Mouse (Mus musculus) urinary bladder, postnatal 36 days (tissue): ENCODE data around the gene Efl1.

Experiments used
- DNase-seq, 2 experiments: peaks; one replicate each; pipeline ENCODE4 v3.0.0; 2022; ENCODE audit warnings: low spot score in 2 of 2, mixed read lengths in 1 of 2

Gene Efl1

GRCm38 (mm10) chr7:82648353-82649080 lies at the start of gene Efl1, which contains the start of gene Saxo2:
Gene Efl1 (plus strand): TSS chr7:82648614.
Gene Saxo2 (minus strand): TSS chr7:82648528.
- peak; percentile 90 to 94 for DNase-seq

- DNase-seq: no peak
Measured at GRCm38 (mm10) chr7:82602008-82602407, 46.4 kb upstream of the Efl1 start.

- DNase-seq: no peak
Measured at GRCm38 (mm10) chr7:82605425-82605824, 43.0 kb upstream of the Efl1 start.

- DNase-seq: no peak
Measured at GRCm38 (mm10) chr7:82609629-82610028, 38.8 kb upstream of the Efl1 start.

- no peak for DNase-seq
Measured at GRCm38 (mm10) chr7:82625342-82625741, 23.1 kb upstream of the Efl1 start.

GRCm38 (mm10) chr7:82647183-82647582 lies 1.2 kb upstream of the Efl1 start:
- no peak for DNase-seq

GRCm38 (mm10) chr7:82647909-82648308 lies 505 bp upstream of the Efl1 start:
- DNase-seq: no peak

- DNase-seq: peak in 1 of 2 experiments; percentile 1
Measured at GRCm38 (mm10) chr7:82649081-82649445, 649 bp downstream of the Efl1 start.

- DNase-seq: no peak
Measured at GRCm38 (mm10) chr7:82664604-82665003, 16.2 kb downstream of the Efl1 start.

GRCm38 (mm10) chr7:82676001-82676400 lies 27.6 kb downstream of the Efl1 start:
- DNase-seq: no peak

- no peak for DNase-seq
Measured at GRCm38 (mm10) chr7:82676834-82677233, 28.4 kb downstream of the Efl1 start.

GRCm38 (mm10) chr7:82679901-82680300 lies 31.5 kb downstream of the Efl1 start:
- no peak for DNase-seq

GRCm38 (mm10) chr7:82688736-82689135 lies 40.3 kb downstream of the Efl1 start:
- peak; percentile 38 to 70 for DNase-seq

GRCm38 (mm10) chr7:82691021-82691738 lies 42.8 kb downstream of the Efl1 start:
- DNase-seq: no peak

- no peak for DNase-seq
Measured at GRCm38 (mm10) chr7:82697668-82698067, 49.3 kb downstream of the Efl1 start.

GRCm38 (mm10) chr7:82698968-82699367 lies 50.6 kb downstream of the Efl1 start:
- DNase-seq: no peak

GRCm38 (mm10) chr7:82702384-82703343 lies 54.2 kb downstream of the Efl1 start:
- DNase-seq: no peak

GRCm38 (mm10) chr7:82709172-82709571 lies 60.8 kb downstream of the Efl1 start:
- no peak for DNase-seq

- DNase-seq: peak in 1 of 2 experiments; percentile 27
Measured at GRCm38 (mm10) chr7:82715210-82715911, 66.9 kb downstream of the Efl1 start.

- DNase-seq: no peak
Measured at GRCm38 (mm10) chr7:82715912-82716601, 67.6 kb downstream of the Efl1 start.

GRCm38 (mm10) chr7:82719285-82719684 lies 70.9 kb downstream of the Efl1 start:
- DNase-seq: no peak
